Mouse (Mus musculus): ENCODE results near the gene Corin.

GRCm38 (mm10) chr5:72496756-72497155 lies 7.5 kb downstream of the Corin start:
- TF ChIP-seq CTCF (IDR thresholded peaks at IDR 0.05; ENCODE audit: borderline replicate concordance, insufficient read depth, low read depth, low read length) (no peak), POLR2A (IDR thresholded peaks at IDR 0.05; ENCODE audit: borderline replicate concordance, insufficient read depth, low read length) (no peak)

Measured in cerebellum, adult 2 months (tissue).